Mouse (Mus musculus): Measurements from ENCODE around the gene Gsta3. TPM values are rescaled to one million over a fixed set of nuclear protein-coding genes. Genes with fewer than 3 reads are reported as not detected.
"Not testable (repeated sequence)": the region's sequence is repeated elsewhere in the genome, so short reads cannot be mapped to it uniquely, and the experiment has no call there.

The Gsta3 gene
- not detected in 2 replicates for total RNA-seq (2015; ENCODE audit: low replicate concordance)
- not detected in 2 replicates for total RNA-seq (2017; ENCODE audit: low replicate concordance)

- ATAC-seq (replicated peaks; ENCODE audit: low FRiP score, poor library complexity, severe bottlenecking) = no peak
Measured at GRCm38 (mm10) chr1:21239911-21240898, at the start of gene Gsta3. Gsta3 (plus strand) TSS chr1:21240589.

- ATAC-seq (replicated peaks; ENCODE audit: low FRiP score, poor library complexity, severe bottlenecking) = no peak
Measured at GRCm38 (mm10) chr1:21206241-21206640, 34.1 kb upstream of the Gsta3 start.

GRCm38 (mm10) chr1:21213537-21213936, 26.9 kb upstream of the Gsta3 start:
- ATAC-seq (replicated peaks; ENCODE audit: low FRiP score, poor library complexity, severe bottlenecking) = peak; percentile 42; the same call in 1 of the 2 replicates

- not testable (repeated sequence) for ATAC-seq (replicated peaks; ENCODE audit: low FRiP score, poor library complexity, severe bottlenecking)
Measured at GRCm38 (mm10) chr1:21213991-21214692, 26.2 kb upstream of the Gsta3 start.

- ATAC-seq (replicated peaks; ENCODE audit: low FRiP score, poor library complexity, severe bottlenecking) = peak; percentile 86
Measured at GRCm38 (mm10) chr1:21218489-21218919, 21.9 kb upstream of the Gsta3 start, which contains the start of gene Tmem14a. Tmem14a (plus strand) TSS chr1:21218575.

GRCm38 (mm10) chr1:21227756-21228395, 12.5 kb upstream of the Gsta3 start:
- no peak for ATAC-seq (replicated peaks; ENCODE audit: low FRiP score, poor library complexity, severe bottlenecking)

- ATAC-seq (replicated peaks; ENCODE audit: low FRiP score, poor library complexity, severe bottlenecking) = not testable (repeated sequence)
Measured at GRCm38 (mm10) chr1:21228740-21229722, 11.4 kb upstream of the Gsta3 start.

- ATAC-seq (replicated peaks; ENCODE audit: low FRiP score, poor library complexity, severe bottlenecking) = no peak
Measured at GRCm38 (mm10) chr1:21230376-21230775, 10.0 kb upstream of the Gsta3 start.

GRCm38 (mm10) chr1:21231744-21232464, 8.5 kb upstream of the Gsta3 start:
- no peak for ATAC-seq (replicated peaks; ENCODE audit: low FRiP score, poor library complexity, severe bottlenecking)

GRCm38 (mm10) chr1:21232516-21232915, 7.9 kb upstream of the Gsta3 start:
- ATAC-seq (replicated peaks; ENCODE audit: low FRiP score, poor library complexity, severe bottlenecking) = no peak

- ATAC-seq (replicated peaks; ENCODE audit: low FRiP score, poor library complexity, severe bottlenecking) = no peak
Measured at GRCm38 (mm10) chr1:21235359-21235758, 5.0 kb upstream of the Gsta3 start.

GRCm38 (mm10) chr1:21241096-21241495, 707 bp downstream of the Gsta3 start:
- ATAC-seq (replicated peaks; ENCODE audit: low FRiP score, poor library complexity, severe bottlenecking) = no peak

- ATAC-seq (replicated peaks; ENCODE audit: low FRiP score, poor library complexity, severe bottlenecking) = no peak
Measured at GRCm38 (mm10) chr1:21244290-21244960, 4.0 kb downstream of the Gsta3 start.

GRCm38 (mm10) chr1:21246136-21246535, 5.7 kb downstream of the Gsta3 start:
- no peak for ATAC-seq (replicated peaks; ENCODE audit: low FRiP score, poor library complexity, severe bottlenecking)

GRCm38 (mm10) chr1:21247896-21248295, 7.5 kb downstream of the Gsta3 start:
- no peak for ATAC-seq (replicated peaks; ENCODE audit: low FRiP score, poor library complexity, severe bottlenecking)

GRCm38 (mm10) chr1:21248560-21249390, 8.4 kb downstream of the Gsta3 start:
- ATAC-seq (replicated peaks; ENCODE audit: low FRiP score, poor library complexity, severe bottlenecking) = no peak

- no peak for ATAC-seq (replicated peaks; ENCODE audit: low FRiP score, poor library complexity, severe bottlenecking)
Measured at GRCm38 (mm10) chr1:21251661-21252060, 11.3 kb downstream of the Gsta3 start.
